Mouse (Mus musculus): ENCODE measurements at regions not wholly inside any gene's neighbourhood (a gene's known extent, or its start where the extent isn't known, plus 50 kb on each side); places are given as distances from the start of the nearest gene placed in this dataset.

GRCm38 (mm10) chr8:87199461-87200131 is 272.8 kb downstream of the Cbln1 start:
- WGBS (ENCODE audit: insufficient replicate concordance) = 10% methylated on average over 8 of the region's 8 CpGs
- Histone ChIP-seq H3K4me3 (ENCODE audit: insufficient read depth in 1 of 2, low read depth in 2 of 2, low read length in 2 of 2) (no peak overlapping the region), H3K9me3 (ENCODE audit: control insufficient read depth, low read length) (no peaks in the 10 kb centered on the region), H3K27ac (no peak overlapping the region), H3K4me1 (replicated peaks; ENCODE audit: control insufficient read depth in 2 of 2, insufficient read depth in 2 of 2, low read length in 1 of 2) (no peaks in the 10 kb centered on the region), H3K27me3 (ENCODE audit: control insufficient read depth, insufficient read depth, low read length) (no peaks in the 10 kb centered on the region), H3K36me3 (replicated peaks; ENCODE audit: control insufficient read depth, insufficient read depth, low read depth) (no peaks in the 10 kb centered on the region), H3K4me2 (ENCODE audit: low read depth) (no peak overlapping the region), H3K9ac (replicated peaks) (no peak overlapping the region)
- DNase-seq (ENCODE audit: low read depth in 3 of 3, low spot score in 3 of 3) = no peak
- TF ChIP-seq EP300 (IDR thresholded peaks at IDR 0.05; ENCODE audit: low read depth) (no peak), CTCF (IDR thresholded peaks at IDR 0.05; ENCODE audit: low read depth) (no peak)
- ATAC-seq (ENCODE audit: insufficient read depth) = no peak

DNA sequence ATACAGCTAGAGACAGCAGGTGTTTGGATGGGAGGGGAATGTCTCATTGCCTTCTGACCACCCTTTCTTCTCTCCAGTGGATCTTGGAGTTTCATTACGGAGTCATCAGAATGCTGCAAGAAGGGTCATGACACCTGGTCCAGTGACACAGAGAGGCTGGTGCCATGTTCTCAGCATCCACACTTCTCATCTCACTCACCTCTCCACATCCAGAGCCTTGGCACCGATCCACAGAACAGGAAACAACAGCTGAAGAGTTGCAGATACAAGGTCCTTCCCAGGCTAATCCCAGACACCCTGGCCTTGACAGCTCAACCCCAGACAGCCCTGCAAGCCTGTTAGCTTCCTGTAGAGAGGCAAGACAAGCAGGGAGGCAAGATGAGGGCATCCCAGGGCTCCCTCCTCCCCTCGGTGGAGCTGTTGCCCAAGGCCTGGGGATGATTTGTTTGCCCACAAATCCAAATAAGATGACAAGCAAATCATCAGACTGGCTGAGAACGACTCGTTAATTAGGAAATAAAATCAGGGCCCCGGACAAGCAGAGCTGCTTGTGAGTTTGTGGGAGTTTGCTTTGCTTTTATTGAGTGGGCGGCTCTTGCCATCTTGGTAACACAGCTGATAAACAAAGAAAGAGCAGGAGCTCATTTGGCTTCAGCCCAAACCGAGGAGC is 274.4 kb downstream of the Cbln1 start:
- Histone ChIP-seq H3K4me1 (replicated peaks; ENCODE audit: control insufficient read depth in 2 of 2, insufficient read depth in 2 of 2, low read length in 1 of 2) (no peaks in the 10 kb centered on the region), H3K27ac (no peak overlapping the region), H3K4me3 (ENCODE audit: insufficient read depth in 1 of 2, low read depth in 2 of 2, low read length in 2 of 2) (no peak overlapping the region), H3K27me3 (ENCODE audit: control insufficient read depth, insufficient read depth, low read length) (no peaks in the 10 kb centered on the region), H3K4me2 (ENCODE audit: low read depth) (no peak overlapping the region), H3K9me3 (ENCODE audit: control insufficient read depth, low read length) (no peaks in the 10 kb centered on the region), H3K36me3 (replicated peaks; ENCODE audit: control insufficient read depth, insufficient read depth, low read depth) (no peaks in the 10 kb centered on the region), H3K9ac (replicated peaks) (no peak overlapping the region)
- TF ChIP-seq CTCF (IDR thresholded peaks at IDR 0.05; ENCODE audit: low read depth) (no peak), EP300 (IDR thresholded peaks at IDR 0.05; ENCODE audit: low read depth) (no peak)
- ATAC-seq (ENCODE audit: insufficient read depth) = no peak
- DNase-seq (ENCODE audit: low read depth in 3 of 3, low spot score in 3 of 3) = no peak
- 31% methylated on average over 8 of the region's 8 CpGs for WGBS (ENCODE audit: insufficient replicate concordance)

DNA sequence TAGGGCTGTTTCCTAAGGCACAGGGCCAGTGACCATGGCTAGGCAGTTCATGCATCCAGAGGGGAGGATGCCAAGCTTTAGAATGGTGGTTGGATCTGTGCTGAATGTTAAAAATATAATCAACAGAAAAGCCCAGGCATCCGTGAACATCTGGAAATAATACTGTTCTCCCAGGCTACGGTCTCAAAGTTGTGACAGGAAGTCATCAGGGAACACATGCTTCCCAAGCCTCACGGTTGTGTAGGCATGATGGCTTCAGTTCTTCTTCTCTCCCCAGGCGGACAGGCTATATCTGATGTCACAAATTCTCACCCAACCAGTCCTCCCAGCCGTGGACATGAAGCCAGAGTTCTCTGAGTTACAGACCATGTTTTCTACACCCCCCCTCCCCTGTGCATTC is 275.4 kb downstream of the Cbln1 start:
- Histone ChIP-seq H3K9me3 (ENCODE audit: control insufficient read depth, low read length) (no peaks in the 10 kb centered on the region), H3K27me3 (ENCODE audit: control insufficient read depth, insufficient read depth, low read length) (no peaks in the 10 kb centered on the region), H3K4me2 (ENCODE audit: low read depth) (no peak overlapping the region), H3K27ac (no peak overlapping the region), H3K9ac (replicated peaks) (no peak overlapping the region), H3K4me1 (replicated peaks; ENCODE audit: control insufficient read depth in 2 of 2, insufficient read depth in 2 of 2, low read length in 1 of 2) (no peaks in the 10 kb centered on the region), H3K4me3 (ENCODE audit: insufficient read depth in 1 of 2, low read depth in 2 of 2, low read length in 2 of 2) (no peak overlapping the region), H3K36me3 (replicated peaks; ENCODE audit: control insufficient read depth, insufficient read depth, low read depth) (no peaks in the 10 kb centered on the region)
- DNase-seq (ENCODE audit: low read depth in 3 of 3, low spot score in 3 of 3) (no peak), ATAC-seq (ENCODE audit: insufficient read depth) (no peak)
- TF ChIP-seq CTCF (IDR thresholded peaks at IDR 0.05; ENCODE audit: low read depth) (no peak), EP300 (IDR thresholded peaks at IDR 0.05; ENCODE audit: low read depth) (no peak)
- 39% methylated on average over 5 of the region's 5 CpGs for WGBS (ENCODE audit: insufficient replicate concordance)

- H3K27me3 ChIP-seq (ENCODE audit: control insufficient read depth, insufficient read depth, low read length) = no peaks in the 10 kb centered on the region
- no peaks in the 10 kb centered on the region for H3K36me3 ChIP-seq (replicated peaks; ENCODE audit: control insufficient read depth, insufficient read depth, low read depth)
- no peaks in the 10 kb centered on the region for H3K4me1 ChIP-seq (replicated peaks; ENCODE audit: control insufficient read depth in 2 of 2, insufficient read depth in 2 of 2, low read length in 1 of 2)
- H3K9ac ChIP-seq (replicated peaks) = no peak overlapping the region
- ATAC-seq (ENCODE audit: insufficient read depth) (no peak), DNase-seq (ENCODE audit: low read depth in 3 of 3, low spot score in 3 of 3) (no peak)
- H3K27ac ChIP-seq = no peak overlapping the region
- no peak overlapping the region for H3K4me3 ChIP-seq (ENCODE audit: insufficient read depth in 1 of 2, low read depth in 2 of 2, low read length in 2 of 2)
- 11% methylated on average over 5 of the region's 5 CpGs for WGBS (ENCODE audit: insufficient replicate concordance)
- no peak overlapping the region for H3K4me2 ChIP-seq (ENCODE audit: low read depth)
- no peak for TF ChIP-seq CTCF (IDR thresholded peaks at IDR 0.05; ENCODE audit: low read depth)
- TF ChIP-seq EP300 (IDR thresholded peaks at IDR 0.05; ENCODE audit: low read depth) = no peak
- H3K9me3 ChIP-seq (ENCODE audit: control insufficient read depth, low read length) = no peaks in the 10 kb centered on the region
Observed at GRCm38 (mm10) chr8:87196050-87196449, 276.4 kb downstream of the Cbln1 start.

- WGBS (ENCODE audit: insufficient replicate concordance) = 71% methylated on average over 13 of the region's 13 CpGs
Observed at GRCm38 (mm10) chr8:87189791-87190385, 282.5 kb downstream of the Cbln1 start.

More at GRCm38 (mm10) chr8:87189791-87190385, 282.5 kb downstream of the Cbln1 start:
- no peaks in the 10 kb centered on the region for H3K36me3 ChIP-seq (replicated peaks; ENCODE audit: control insufficient read depth, insufficient read depth, low read depth)
- H3K4me2 ChIP-seq (ENCODE audit: low read depth) = no peak overlapping the region
- H3K27me3 ChIP-seq (ENCODE audit: control insufficient read depth, insufficient read depth, low read length) = no peaks in the 10 kb centered on the region
- H3K4me1 ChIP-seq (replicated peaks; ENCODE audit: control insufficient read depth in 2 of 2, insufficient read depth in 2 of 2, low read length in 1 of 2) = no peaks in the 10 kb centered on the region
- DNase-seq (ENCODE audit: low read depth in 3 of 3, low spot score in 3 of 3) = no peak
- TF ChIP-seq CTCF (IDR thresholded peaks at IDR 0.05; ENCODE audit: low read depth) = no peak
- no peak for TF ChIP-seq EP300 (IDR thresholded peaks at IDR 0.05; ENCODE audit: low read depth)
- ATAC-seq (ENCODE audit: insufficient read depth) = no peak
- no peaks in the 10 kb centered on the region for H3K9me3 ChIP-seq (ENCODE audit: control insufficient read depth, low read length)
- no peak overlapping the region for H3K27ac ChIP-seq
- no peak overlapping the region for H3K9ac ChIP-seq (replicated peaks)
- no peak overlapping the region for H3K4me3 ChIP-seq (ENCODE audit: insufficient read depth in 1 of 2, low read depth in 2 of 2, low read length in 2 of 2)
